Mouse (Mus musculus): ENCODE data around the gene Zbtb1. TPM values are rescaled to one million over a fixed set of nuclear protein-coding genes. Genes with fewer than 3 reads are reported as not detected.

Gene Zbtb1
- 1.6 and 1.7 TPM in 2 replicates for polyA plus RNA-seq (2012; rRNA removed)

GRCm38 (mm10) chr12:76369978-76370830 is at the start of gene Zbtb1:
Gene Zbtb1 (plus strand): TSS chr12:76370266.

GRCm38 (mm10) chr12:76324679-76325431 is 45.2 kb upstream of the Zbtb1 start, which contains the start of gene Akap5:
Gene Akap5 (plus strand): TSS chr12:76324891.

GRCm38 (mm10) chr12:76369206-76369977 is 674 bp upstream of the Zbtb1 start, which contains the start of gene Zbtb25:
Gene Zbtb25 (minus strand): TSS chr12:76369602.

GRCm38 (mm10) chr12:76403886-76404537 is 33.9 kb downstream of the Zbtb1 start, which contains the start of gene Hspa2:
Gene Hspa2 (plus strand): TSS chr12:76404176.

GRCm38 (mm10) chr12:76417433-76417854 is 47.4 kb downstream of the Zbtb1 start, which contains the start of gene Ppp1r36:
Gene Ppp1r36 (plus strand): TSS chr12:76417538.

Other genes with a start within 250 kb of the Zbtb1 start
- 0.01 TPM in 1 of 2 replicates, not detected in the other for gene Esr2, start 193.0 kb upstream of the Zbtb1 start, polyA plus RNA-seq (2012; rRNA removed)
- 0.01 and 0.05 TPM in 2 replicates for gene Tex21, start 123.5 kb upstream of the Zbtb1 start, polyA plus RNA-seq (2012; rRNA removed)
- gene Mthfd1, start 115.0 kb upstream of the Zbtb1 start, polyA plus RNA-seq (2012; rRNA removed) = 50.4 and 52.7 TPM in 2 replicates
- 0.23 and 0.24 TPM in 2 replicates for gene Akap5, start 45.4 kb upstream of the Zbtb1 start, polyA plus RNA-seq (2012; rRNA removed)
- gene Zbtb25, start 664 bp upstream of the Zbtb1 start, polyA plus RNA-seq (2012; rRNA removed) = 3.5 and 3.9 TPM in 2 replicates
- 1.9 and 2.6 TPM in 2 replicates for gene Hspa2, start 33.9 kb downstream of the Zbtb1 start, polyA plus RNA-seq (2012; rRNA removed)
- gene Ppp1r36, start 47.3 kb downstream of the Zbtb1 start, polyA plus RNA-seq (2012; rRNA removed) = 0.09 and 0.41 TPM in 2 replicates
- 12.0 and 15.7 TPM in 2 replicates for gene Plekhg3, start 160.6 kb downstream of the Zbtb1 start, polyA plus RNA-seq (2012; rRNA removed)

All from liver, embryonic 18 days (tissue).